Mouse (Mus musculus) olfactory bulb, adult 2 months (tissue): ENCODE data around the gene Unc5b.

Experiments
- CTCF ChIP-seq: fragments of 200-500 bp; IDR thresholded peaks from 2 replicates; pipeline ENCODE4 v1.5.1; 2012; ENCODE audit warnings: low read depth, mild to moderate bottlenecking, low read length, moderate library complexity; ENCODE audit not compliant: insufficient read depth
- POLR2A ChIP-seq: fragments of 200-500 bp; IDR thresholded peaks from 2 replicates; pipeline ENCODE4 v1.6.1; 2012; ENCODE audit warnings: mild to moderate bottlenecking, low read depth, low read length, moderate library complexity; ENCODE audit not compliant: insufficient read depth

GRCm38 (mm10) chr10:60862477-60863293 lies 31.3 kb upstream of the Unc5b start:
- TF ChIP-seq CTCF (no peak), POLR2A (no peak)
